Mouse (Mus musculus) limb, embryonic 12.5 days (tissue): Measurements from ENCODE around the gene Iqce. TPM values are rescaled to one million over a fixed set of nuclear protein-coding genes. Genes with fewer than 3 reads are reported as not detected.

Experiments used
- ATAC-seq: fragments of 200-750 bp; cut with Nextera tagmentation; 2 replicates; pipeline ENCODE4 v1.8.0; 2017; ENCODE audit warnings: low read depth, moderate TSS enrichment; ENCODE audit not compliant: insufficient number of reproducible peaks, insufficient read depth, low FRiP score, low TSS enrichment
- H3K27ac ChIP-seq: fragments of 300-500 bp; sonication (generic); 2 replicates; pipeline ENCODE4 v1.5.1; 2016; ENCODE audit warnings: mild to moderate bottlenecking, moderate library complexity
- H3K27me3 ChIP-seq: fragments of 300-500 bp; sonication (generic); 2 replicates; pipeline ENCODE4 v1.6.1; 2016; ENCODE audit warnings: mild to moderate bottlenecking, moderate library complexity
- H3K36me3 ChIP-seq: fragments of 300-500 bp; sonication (generic); 2 replicates; pipeline ENCODE4 v1.6.1; 2016; ENCODE audit warnings: mild to moderate bottlenecking, moderate library complexity
- H3K4me1 ChIP-seq: fragments of 300-500 bp; sonication (generic); replicated peaks from 2 replicates; pipeline ENCODE4 v1.6.1; 2016
- H3K4me2 ChIP-seq: fragments of 300-500 bp; sonication (generic); 2 replicates; pipeline ENCODE4 v1.6.1; 2016; ENCODE audit warnings: mild to moderate bottlenecking, moderate library complexity
- H3K4me3 ChIP-seq: fragments of 300-500 bp; sonication (generic); replicated peaks from 2 replicates; pipeline ENCODE4 v1.5.1; 2016; ENCODE audit warnings: mild to moderate bottlenecking
- H3K9ac ChIP-seq: fragments of 300-500 bp; sonication (generic); replicated peaks from 2 replicates; pipeline ENCODE4 v1.6.1; 2016; ENCODE audit warnings: mild to moderate bottlenecking, moderate library complexity
- H3K9me3 ChIP-seq: fragments of 300-500 bp; sonication (generic); 2 replicates; pipeline ENCODE4 v1.6.1; 2016; ENCODE audit warnings: mild to moderate bottlenecking, moderate library complexity
- WGBS: fragments of 180-500 bp; shearing (Covaris S2); methylation state at CpG from one replicate; pipeline ENCODE4 v1.1.7; 2016; 5-methylcytosine and 5-hydroxymethylcytosine counted together
- polyA plus RNA-seq: library from polyadenylated mRNA; unstranded; fragments of >200 nt; fragmentation: Nextera tagmentation; extraction: Ambion mirVana; gene quantifications from 2 replicates; pipeline ENCODE4 v1.2.1, GENCODE M21; 2016

Iqce gene
- polyA plus RNA-seq, 1 experiment from 2014 or later, result 26.0 TPM

- peak; percentile 90 for ATAC-seq
- H3K27ac ChIP-seq, result peak within 1 kb of the TSS; percentile 86
- H3K4me1 ChIP-seq, result peaks cover 32% of the 10 kb centered on the region
- H3K4me2 ChIP-seq, result peak within 1 kb of the TSS; percentile 81
- H3K36me3 ChIP-seq, result peaks cover 19% of the 10 kb centered on the region; the same call in 1 of the 2 replicates
- peak within 1 kb of the TSS; percentile 79 for H3K9ac ChIP-seq
- under 1% methylated on average over 68 of the region's 69 CpGs for WGBS
- peak within 1 kb of the TSS; percentile 60 for H3K4me3 ChIP-seq
- no peaks in the 10 kb centered on the region for H3K9me3 ChIP-seq
- H3K27me3 ChIP-seq, result no peaks in the 10 kb centered on the region
These were observed 2.4 kb upstream of the Iqce start, which contains the start of gene Brat1 for GRCm38 (mm10) chr5:140704378-140705251. TSS of gene Brat1 (plus strand) at chr5:140705011.

- H3K4me1 ChIP-seq, result peaks cover 32% of the 10 kb centered on the region
- no peak for ATAC-seq
- H3K27ac ChIP-seq, result peak overlapping the region; percentile 86
- H3K9ac ChIP-seq, result no peak overlapping the region
- 38% methylated on average over 17 of the region's 17 CpGs for WGBS
- H3K4me2 ChIP-seq, result peak overlapping the region; percentile 81
- peak overlapping the region; percentile 60 for H3K4me3 ChIP-seq
- no peaks in the 10 kb centered on the region for H3K9me3 ChIP-seq
- peaks cover 23% of the 10 kb centered on the region; the same call in 1 of the 2 replicates for H3K36me3 ChIP-seq
- H3K27me3 ChIP-seq, result no peaks in the 10 kb centered on the region
These were observed 1.6 kb upstream of the Iqce start for GRCm38 (mm10) chr5:140703480-140704377.

GRCm38 (mm10) chr5:140702618-140703175, 519 bp upstream of the Iqce start:
- peaks cover 32% of the 10 kb centered on the region for H3K4me1 ChIP-seq
- ATAC-seq, result no peak
- 66% methylated on average over 19 of the region's 19 CpGs for WGBS
- H3K27me3 ChIP-seq, result no peaks in the 10 kb centered on the region
- peaks cover 24% of the 10 kb centered on the region; the same call in 1 of the 2 replicates for H3K36me3 ChIP-seq
- H3K4me2 ChIP-seq, result peak overlapping the region; percentile 85
- H3K4me3 ChIP-seq, result peak overlapping the region; percentile 81
- peak overlapping the region; percentile 85 for H3K9ac ChIP-seq
- H3K27ac ChIP-seq, result peak overlapping the region; percentile 90
- H3K9me3 ChIP-seq, result no peaks in the 10 kb centered on the region

GRCm38 (mm10) chr5:140701661-140702060, 517 bp downstream of the Iqce start:
- Histone ChIP-seq H3K36me3 (peaks cover 26% of the 10 kb centered on the region), H3K27ac (peak overlapping the region; percentile 90), H3K4me2 (peak overlapping the region; percentile 85), H3K4me3 (peak overlapping the region; percentile 81), H3K4me1 (peaks cover 32% of the 10 kb centered on the region), H3K27me3 (no peaks in the 10 kb centered on the region), H3K9me3 (no peaks in the 10 kb centered on the region), H3K9ac (peak overlapping the region; percentile 85)
- ATAC-seq, result no peak
- under 1% methylated on average over 25 of the region's 25 CpGs for WGBS

GRCm38 (mm10) chr5:140699776-140700175, 2.4 kb downstream of the Iqce start:
- no peaks in the 10 kb centered on the region for H3K9me3 ChIP-seq

GRCm38 (mm10) chr5:140695987-140696386, 6.2 kb downstream of the Iqce start:
- Histone ChIP-seq H3K4me3 (no peak overlapping the region), H3K36me3 (peaks cover 70% of the 10 kb centered on the region)
- no peak for ATAC-seq

More at GRCm38 (mm10) chr5:140699776-140700175, 2.4 kb downstream of the Iqce start:
- Histone ChIP-seq H3K27me3 (no peaks in the 10 kb centered on the region), H3K9ac (no peak overlapping the region), H3K4me1 (peaks cover 22% of the 10 kb centered on the region), H3K4me2 (no peak overlapping the region), H3K36me3 (peaks cover 41% of the 10 kb centered on the region), H3K27ac (no peak overlapping the region), H3K4me3 (no peak overlapping the region)
- ATAC-seq, result no peak
- WGBS, result 89% methylated on average over 9 of the region's 9 CpGs

GRCm38 (mm10) chr5:140688434-140688833, 13.7 kb downstream of the Iqce start:
- 69% methylated on average over 3 of the region's 3 CpGs for WGBS
- no peak for ATAC-seq
- H3K4me1 ChIP-seq, result no peaks in the 10 kb centered on the region
- peaks cover 82% of the 10 kb centered on the region for H3K36me3 ChIP-seq
- no peak overlapping the region for H3K27ac ChIP-seq
- no peaks in the 10 kb centered on the region for H3K27me3 ChIP-seq
- no peak overlapping the region for H3K4me3 ChIP-seq
- H3K9me3 ChIP-seq, result no peaks in the 10 kb centered on the region
- H3K4me2 ChIP-seq, result no peak overlapping the region
- H3K9ac ChIP-seq, result no peak overlapping the region

More at GRCm38 (mm10) chr5:140695987-140696386, 6.2 kb downstream of the Iqce start:
- H3K27ac ChIP-seq, result no peak overlapping the region
- H3K9ac ChIP-seq, result no peak overlapping the region
- H3K9me3 ChIP-seq, result no peaks in the 10 kb centered on the region
- no peaks in the 10 kb centered on the region for H3K27me3 ChIP-seq
- peaks cover 5% of the 10 kb centered on the region for H3K4me1 ChIP-seq
- no peak overlapping the region for H3K4me2 ChIP-seq
- whole genome bisulfite sequencing, result 85% methylated on average over 7 of the region's 7 CpGs

- H3K27ac ChIP-seq, result no peak overlapping the region
- no peaks in the 10 kb centered on the region for H3K27me3 ChIP-seq
- no peaks in the 10 kb centered on the region for H3K4me1 ChIP-seq
- H3K9ac ChIP-seq, result no peak overlapping the region
- WGBS, result 69% methylated on average over 16 of the region's 16 CpGs
- H3K4me3 ChIP-seq, result no peak overlapping the region
- no peaks in the 10 kb centered on the region for H3K9me3 ChIP-seq
- H3K4me2 ChIP-seq, result no peak overlapping the region
- no peak for ATAC-seq
- H3K36me3 ChIP-seq, result peaks cover 64% of the 10 kb centered on the region
These were observed 17.6 kb downstream of the Iqce start for GRCm38 (mm10) chr5:140684343-140685148.

GRCm38 (mm10) chr5:140682113-140682512, 20.1 kb downstream of the Iqce start:
- Histone ChIP-seq H3K4me2 (no peak overlapping the region), H3K9me3 (no peaks in the 10 kb centered on the region), H3K9ac (no peak overlapping the region), H3K27ac (no peak overlapping the region), H3K27me3 (no peaks in the 10 kb centered on the region), H3K36me3 (peaks cover 60% of the 10 kb centered on the region), H3K4me3 (no peak overlapping the region), H3K4me1 (no peaks in the 10 kb centered on the region)
- no peak for ATAC-seq
- 93% methylated on average over 6 of the region's 6 CpGs for WGBS

GRCm38 (mm10) chr5:140680950-140681349, 21.2 kb downstream of the Iqce start:
- Histone ChIP-seq H3K4me1 (no peaks in the 10 kb centered on the region), H3K27ac (no peak overlapping the region), H3K9me3 (no peaks in the 10 kb centered on the region), H3K27me3 (no peaks in the 10 kb centered on the region), H3K36me3 (peaks cover 60% of the 10 kb centered on the region), H3K4me2 (no peak overlapping the region), H3K9ac (no peak overlapping the region), H3K4me3 (no peak overlapping the region)
- no peak for ATAC-seq
- 88% methylated on average over 1 of the region's 1 CpGs for WGBS
